Mouse (Mus musculus) neural tube, embryonic 15.5 days (tissue): ENCODE data around the gene Osbpl10. TPM values are rescaled to one million over a fixed set of nuclear protein-coding genes. Genes with fewer than 3 reads are reported as not detected.
"Not testable (repeated sequence)": the region's sequence is repeated elsewhere in the genome, so short reads cannot be mapped to it uniquely, and the experiment has no call there.

Experiments
- ATAC-seq: fragments of 200-750 bp; cut with Nextera tagmentation; 2 replicates; pipeline ENCODE4 v1.8.0; 2017; ENCODE audit warnings: mild to moderate bottlenecking, moderate TSS enrichment, moderate library complexity; ENCODE audit not compliant: low FRiP score
- H3K27ac ChIP-seq: fragments of 300-500 bp; sonication (generic); replicated peaks from 2 replicates; pipeline ENCODE4 v1.5.1; 2015; ENCODE audit warnings: mild to moderate bottlenecking, inconsistent platforms
- H3K27me3 ChIP-seq: fragments of 300-500 bp; sonication (generic); replicated peaks from 2 replicates; pipeline ENCODE4 v1.6.1; 2015; ENCODE audit warnings: inconsistent platforms
- H3K36me3 ChIP-seq: fragments of 300-500 bp; sonication (generic); 2 replicates; pipeline ENCODE4 v1.6.1; 2015; ENCODE audit warnings: inconsistent platforms
- H3K4me1 ChIP-seq: fragments of 300-500 bp; sonication (generic); 2 replicates; pipeline ENCODE4 v1.6.1; 2015; ENCODE audit warnings: inconsistent platforms
- H3K4me2 ChIP-seq: fragments of 300-500 bp; sonication (generic); 2 replicates; pipeline ENCODE4 v1.6.1; 2015; ENCODE audit warnings: inconsistent platforms, mild to moderate bottlenecking, moderate library complexity
- H3K4me3 ChIP-seq: fragments of 300-500 bp; sonication (generic); replicated peaks from 2 replicates; pipeline ENCODE4 v1.5.1; 2015; ENCODE audit warnings: mild to moderate bottlenecking, inconsistent platforms
- H3K9ac ChIP-seq: fragments of 300-500 bp; sonication (generic); replicated peaks from 2 replicates; pipeline ENCODE4 v1.6.1; 2015; ENCODE audit warnings: mild to moderate bottlenecking, inconsistent platforms
- H3K9me3 ChIP-seq: fragments of 300-500 bp; sonication (generic); replicated peaks from 2 replicates; pipeline ENCODE4 v1.6.1; 2016; ENCODE audit warnings: inconsistent platforms
- WGBS: fragments of 180-500 bp; shearing (Covaris S2); methylation state at CpG from one replicate; pipeline ENCODE4 v1.1.7; 2015; ENCODE audit warnings: mixed read lengths; 5-methylcytosine and 5-hydroxymethylcytosine counted together
- polyA plus RNA-seq: library from polyadenylated mRNA; unstranded; fragments of >200 nt; fragmentation: Nextera tagmentation; extraction: Ambion mirVana; gene quantifications from 2 replicates; pipeline ENCODE4 v1.2.1, GENCODE M21; 2015

Osbpl10 gene
- polyA plus RNA-seq, 1 experiment from 2014 or later, result 3.1 TPM

DNA sequence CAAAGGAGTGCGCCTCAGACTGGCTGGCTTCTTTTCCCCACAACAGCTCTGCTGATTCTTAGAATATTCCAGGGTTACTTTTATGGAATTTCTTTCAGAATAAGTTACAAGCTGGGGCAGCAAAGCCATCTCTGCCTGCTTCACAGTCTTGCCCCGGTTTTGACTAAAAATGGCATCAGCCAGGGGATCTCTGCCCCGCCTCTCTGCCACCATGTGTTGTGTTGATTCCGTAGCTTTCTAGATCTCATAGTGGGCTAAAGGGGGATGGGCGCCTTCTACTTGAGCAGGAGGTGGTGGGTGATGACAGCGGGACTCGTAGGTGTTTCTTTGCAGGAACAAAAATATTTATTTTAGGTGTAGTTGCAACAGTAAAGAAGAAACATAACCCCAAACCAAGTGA is 29.8 kb downstream of the Osbpl10 start:
- Histone ChIP-seq H3K27me3 (no peaks in the 10 kb centered on the region), H3K36me3 (0 out of 2 replicates have a peak, but pooled peaks cover 3% of the 10 kb centered on the region), H3K4me1 (no peaks in the 10 kb centered on the region), H3K4me2 (no peak overlapping the region), H3K4me3 (no peak overlapping the region), H3K27ac (no peak overlapping the region), H3K9ac (no peak overlapping the region), H3K9me3 (no peaks in the 10 kb centered on the region)
- ATAC-seq, result no peak
- 91% methylated on average over 7 of the region's 7 CpGs for WGBS

DNA sequence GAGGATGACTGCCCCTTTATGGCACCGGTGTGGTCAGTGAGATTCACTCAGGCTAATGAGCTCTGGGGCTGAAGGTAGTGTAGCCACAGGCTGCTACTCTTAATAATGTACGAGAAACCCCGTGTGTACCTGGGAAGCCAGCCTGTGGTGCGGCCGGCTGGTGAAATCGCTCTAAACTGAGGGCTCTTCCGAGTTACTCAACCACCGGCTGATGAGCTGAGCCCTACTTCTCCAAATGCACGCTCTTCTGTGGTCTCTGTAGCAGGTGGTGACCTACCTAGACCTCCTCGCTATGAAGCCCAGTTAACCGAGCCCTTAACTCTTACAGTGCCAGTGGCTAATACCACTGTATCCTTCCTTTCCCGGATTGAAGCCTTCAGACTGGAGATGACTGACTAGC is 34.0 kb downstream of the Osbpl10 start:
- WGBS, result 53% methylated on average over 12 of the region's 12 CpGs
- no peak for ATAC-seq
- H3K27ac ChIP-seq, result no peak overlapping the region

DNA sequence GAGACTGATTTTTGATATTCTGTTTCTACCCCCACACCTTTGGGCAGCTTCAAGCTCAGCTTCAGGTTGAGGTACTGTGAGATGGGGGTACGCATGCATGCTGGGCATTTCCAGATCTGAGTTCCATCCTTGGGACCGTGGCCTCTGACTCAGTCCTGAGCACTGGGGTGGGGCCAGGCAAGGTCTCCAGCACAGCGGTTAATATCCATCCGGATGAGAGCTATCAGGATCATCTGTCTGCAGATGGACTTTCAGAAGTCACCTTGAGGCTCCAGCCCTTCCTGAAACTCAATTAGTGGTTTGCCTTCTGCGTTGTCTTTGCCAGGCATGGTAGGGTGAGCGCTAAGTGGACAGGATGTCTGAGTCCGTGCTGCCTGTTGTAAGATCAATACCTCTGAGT is 41.8 kb downstream of the Osbpl10 start:
- Histone ChIP-seq H3K9me3 (no peaks in the 10 kb centered on the region), H3K36me3 (no peaks in the 10 kb centered on the region), H3K27ac (no peak overlapping the region), H3K9ac (no peak overlapping the region), H3K4me3 (no peak overlapping the region), H3K4me2 (no peak overlapping the region), H3K27me3 (no peaks in the 10 kb centered on the region), H3K4me1 (no peaks in the 10 kb centered on the region)
- ATAC-seq, result no peak
- 87% methylated on average over 7 of the region's 7 CpGs for WGBS

More for the DNA sequence above, 34.0 kb downstream of the Osbpl10 start:
- Histone ChIP-seq H3K4me2 (no peak overlapping the region), H3K4me1 (no peaks in the 10 kb centered on the region), H3K4me3 (no peak overlapping the region), H3K9ac (no peak overlapping the region), H3K9me3 (no peaks in the 10 kb centered on the region), H3K27me3 (no peaks in the 10 kb centered on the region), H3K36me3 (0 out of 2 replicates have a peak, but pooled peaks cover 3% of the 10 kb centered on the region)

DNA sequence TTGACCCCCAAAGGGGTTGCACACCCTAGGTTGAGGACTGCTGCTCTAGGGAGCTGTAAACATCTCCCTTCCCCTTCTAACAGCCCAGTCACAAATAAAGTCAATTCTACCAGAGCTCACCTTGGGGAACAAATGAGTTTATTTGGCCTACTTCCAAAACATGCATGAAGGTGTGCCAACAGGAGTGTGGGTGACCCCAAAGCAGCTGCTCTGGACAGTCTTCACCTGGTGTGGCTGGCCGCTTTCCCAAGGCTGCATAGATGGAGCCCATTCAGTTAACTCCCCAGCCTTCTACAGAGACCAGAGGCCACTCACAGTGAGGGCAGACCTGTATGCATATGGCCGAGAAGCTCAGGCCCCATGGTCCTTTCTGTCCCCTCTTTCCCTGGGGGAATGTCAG is 43.0 kb downstream of the Osbpl10 start:
- H3K9me3 ChIP-seq, result no peaks in the 10 kb centered on the region
- no peak overlapping the region for H3K4me3 ChIP-seq
- no peaks in the 10 kb centered on the region for H3K4me1 ChIP-seq
- H3K4me2 ChIP-seq, result no peak overlapping the region
- no peak for ATAC-seq
- H3K36me3 ChIP-seq, result no peaks in the 10 kb centered on the region
- no peak overlapping the region for H3K9ac ChIP-seq
- H3K27ac ChIP-seq, result no peak overlapping the region
- WGBS, result 88% methylated on average over 2 of the region's 2 CpGs
- H3K27me3 ChIP-seq, result no peaks in the 10 kb centered on the region

DNA sequence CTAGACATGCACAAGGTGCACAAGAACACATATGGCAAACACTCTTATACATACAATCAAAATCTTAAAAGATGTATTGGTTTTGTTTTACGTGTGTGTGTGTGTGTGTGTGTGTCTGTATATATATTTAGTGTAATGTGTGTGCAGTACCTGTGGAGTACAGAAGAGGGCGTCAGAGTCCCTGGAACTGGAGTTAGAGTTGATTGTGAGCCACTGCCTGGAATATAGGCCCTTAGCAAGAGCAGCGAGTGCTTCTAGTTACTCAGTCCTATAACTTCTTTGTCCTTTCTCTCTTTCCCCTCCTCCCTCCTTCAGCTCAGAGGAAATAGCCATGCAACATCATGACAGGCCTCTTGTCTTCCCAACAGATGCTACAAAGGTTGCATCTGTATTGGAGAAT is 44.8 kb downstream of the Osbpl10 start:
- Histone ChIP-seq H3K9ac (no peak overlapping the region), H3K36me3 (no peaks in the 10 kb centered on the region), H3K4me1 (no peaks in the 10 kb centered on the region), H3K9me3 (no peaks in the 10 kb centered on the region), H3K27ac (no peak overlapping the region), H3K27me3 (no peaks in the 10 kb centered on the region), H3K4me3 (no peak overlapping the region), H3K4me2 (no peak overlapping the region)
- no peak for ATAC-seq
- WGBS, result 92% methylated on average over 3 of the region's 3 CpGs

DNA sequence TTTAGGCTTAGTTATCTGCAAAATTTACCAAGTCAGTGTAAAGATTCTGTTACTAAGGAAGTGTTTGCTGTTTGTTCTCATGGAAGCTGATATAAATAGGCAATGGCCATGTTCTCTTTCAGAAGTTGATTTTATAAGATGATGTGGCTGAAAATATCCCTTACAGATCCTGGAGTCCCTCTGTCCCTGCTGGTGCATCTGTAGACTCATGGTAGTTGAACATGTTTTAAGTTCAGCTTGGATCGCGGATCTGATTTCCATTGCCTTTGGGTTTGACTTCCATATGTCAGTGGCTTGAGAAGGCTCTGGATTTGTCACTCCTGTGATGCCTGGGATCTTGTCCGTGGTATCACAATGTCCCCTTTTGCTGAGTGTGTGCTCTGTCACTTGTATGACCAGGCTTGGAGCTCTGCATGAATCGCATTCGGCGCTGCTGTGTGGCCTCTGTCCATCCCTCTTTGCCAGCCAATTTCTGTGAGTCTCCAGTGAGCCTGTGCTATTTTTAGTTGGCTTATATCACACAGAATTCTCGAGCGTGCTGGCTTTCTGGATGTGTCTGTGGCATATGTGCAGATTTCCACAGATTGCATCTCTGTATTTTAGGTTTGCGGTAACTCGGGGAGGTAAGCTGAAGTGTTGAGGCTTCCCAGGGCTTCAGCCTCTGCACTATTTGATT is 45.5 kb downstream of the Osbpl10 start:
- no peak overlapping the region for H3K9ac ChIP-seq
- H3K4me1 ChIP-seq, result no peaks in the 10 kb centered on the region
- no peaks in the 10 kb centered on the region for H3K36me3 ChIP-seq
- no peak overlapping the region for H3K4me3 ChIP-seq
- WGBS, result 89% methylated on average over 10 of the region's 10 CpGs
- H3K4me2 ChIP-seq, result no peak overlapping the region
- H3K9me3 ChIP-seq, result no peaks in the 10 kb centered on the region
- no peak overlapping the region for H3K27ac ChIP-seq
- H3K27me3 ChIP-seq, result no peaks in the 10 kb centered on the region
- no peak for ATAC-seq

GRCm38 (mm10) chr9:115029307-115029706 is 50.9 kb downstream of the Osbpl10 start:
- ATAC-seq, result peak; percentile 59; the same call in 1 of the 2 replicates
- no peaks in the 10 kb centered on the region for H3K9me3 ChIP-seq
- no peak overlapping the region for H3K27ac ChIP-seq
- peaks cover 10% of the 10 kb centered on the region for H3K4me1 ChIP-seq
- 9% methylated on average over 3 of the region's 3 CpGs for WGBS
- H3K4me2 ChIP-seq, result no peak overlapping the region
- H3K9ac ChIP-seq, result no peak overlapping the region
- no peak overlapping the region for H3K4me3 ChIP-seq
- no peaks in the 10 kb centered on the region for H3K36me3 ChIP-seq
- no peaks in the 10 kb centered on the region for H3K27me3 ChIP-seq

DNA sequence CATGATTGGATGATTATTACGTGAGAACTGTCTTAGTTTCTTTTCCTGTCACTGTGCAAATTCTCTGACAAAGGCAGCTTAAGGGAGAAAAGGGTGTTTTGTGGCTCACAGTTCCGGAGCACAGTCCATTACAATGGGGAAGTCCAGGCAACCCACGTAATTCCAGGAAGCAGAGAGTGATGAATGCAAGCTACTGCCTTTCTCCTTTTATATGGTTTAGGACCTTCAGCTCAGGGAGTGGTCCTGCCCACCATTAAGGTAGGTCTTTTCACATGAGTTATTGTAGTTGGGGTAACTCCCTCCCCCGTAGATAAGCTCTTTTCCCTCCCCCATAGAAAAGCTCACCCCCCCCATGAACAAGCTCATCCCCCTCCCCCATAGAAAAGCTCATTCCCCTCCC is 52.2 kb downstream of the Osbpl10 start:
- Histone ChIP-seq H3K9me3 (no peaks in the 10 kb centered on the region), H3K27ac (no peak overlapping the region), H3K4me1 (peaks cover 10% of the 10 kb centered on the region), H3K4me3 (no peak overlapping the region), H3K27me3 (no peaks in the 10 kb centered on the region), H3K36me3 (no peaks in the 10 kb centered on the region), H3K9ac (no peak overlapping the region), H3K4me2 (no peak overlapping the region)
- WGBS, result 24% methylated on average over 4 of the region's 4 CpGs
- ATAC-seq, result no peak

DNA sequence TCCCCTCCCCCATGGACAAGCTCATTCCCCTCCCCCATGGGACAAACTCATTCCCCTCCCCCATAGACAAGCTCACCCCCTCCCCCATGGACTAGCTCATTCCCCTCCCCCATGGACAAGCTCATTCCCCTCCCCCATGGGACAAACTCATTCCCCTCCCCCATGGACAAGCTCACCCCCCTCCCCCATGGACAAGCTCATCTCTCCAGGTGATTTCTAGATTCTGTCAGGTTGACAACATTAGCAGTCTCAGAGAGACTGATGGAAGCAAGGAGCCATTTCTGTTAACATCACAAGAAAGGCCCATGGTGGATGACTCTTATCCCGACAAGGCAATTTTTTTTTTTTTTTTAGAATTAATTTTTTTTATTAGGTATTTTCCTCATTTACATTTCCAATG is 52.7 kb downstream of the Osbpl10 start:
- H3K4me2 ChIP-seq, H3K27ac ChIP-seq, H3K36me3 ChIP-seq, H3K9me3 ChIP-seq, H3K4me3 ChIP-seq, H3K27me3 ChIP-seq, ATAC-seq, H3K9ac ChIP-seq: not testable (repeated sequence)
- 94% methylated on average over 1 of the region's 1 CpGs for WGBS
- peaks cover 10% of the 10 kb centered on the region for H3K4me1 ChIP-seq

GRCm38 (mm10) chr9:115032786-115033185 is 54.4 kb downstream of the Osbpl10 start:
- ATAC-seq, result no peak
- WGBS, result 86% methylated on average over 7 of the region's 7 CpGs
- Histone ChIP-seq H3K4me2 (no peak overlapping the region), H3K9ac (no peak overlapping the region), H3K27me3 (no peaks in the 10 kb centered on the region), H3K36me3 (no peaks in the 10 kb centered on the region), H3K4me3 (no peak overlapping the region), H3K4me1 (peaks cover 13% of the 10 kb centered on the region), H3K9me3 (no peaks in the 10 kb centered on the region), H3K27ac (no peak overlapping the region)

GRCm38 (mm10) chr9:115034271-115034670 is 55.9 kb downstream of the Osbpl10 start:
- Histone ChIP-seq H3K9ac (no peak overlapping the region), H3K9me3 (no peaks in the 10 kb centered on the region), H3K27ac (no peak overlapping the region), H3K4me1 (peaks cover 22% of the 10 kb centered on the region), H3K36me3 (no peaks in the 10 kb centered on the region), H3K4me3 (no peak overlapping the region), H3K4me2 (no peak overlapping the region), H3K27me3 (no peaks in the 10 kb centered on the region)
- WGBS, result 79% methylated on average over 6 of the region's 6 CpGs
- no peak for ATAC-seq

DNA sequence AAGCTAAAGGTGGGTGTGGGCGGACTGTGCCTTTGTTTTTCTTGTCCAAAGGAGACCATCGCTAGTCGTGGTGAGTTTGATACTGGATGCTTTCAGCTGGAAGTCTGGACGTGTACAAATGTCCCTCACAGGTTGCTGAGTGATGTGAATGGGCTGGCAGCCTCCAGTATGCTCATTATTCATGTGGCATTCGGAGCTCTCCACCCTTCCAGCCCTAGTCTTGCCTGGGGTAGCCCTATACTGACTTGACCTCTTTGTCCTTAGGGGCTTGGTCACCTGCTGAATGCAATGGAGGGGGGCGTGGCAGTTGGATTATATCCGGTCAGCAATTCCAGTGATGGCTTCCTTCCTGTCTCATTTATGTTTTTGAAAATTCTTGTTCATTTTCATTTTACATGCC is 56.4 kb downstream of the Osbpl10 start:
- H3K27ac ChIP-seq, result no peak overlapping the region
- H3K4me1 ChIP-seq, result peaks cover 22% of the 10 kb centered on the region
- H3K4me2 ChIP-seq, result no peak overlapping the region
- no peak overlapping the region for H3K4me3 ChIP-seq
- WGBS, result 63% methylated on average over 7 of the region's 7 CpGs
- no peak overlapping the region for H3K9ac ChIP-seq
- no peaks in the 10 kb centered on the region for H3K9me3 ChIP-seq
- ATAC-seq, result no peak
- no peaks in the 10 kb centered on the region for H3K27me3 ChIP-seq
- H3K36me3 ChIP-seq, result no peaks in the 10 kb centered on the region
